Mouse (Mus musculus) stomach, postnatal 0 days (tissue): Measurements from ENCODE around the gene Chchd6.

Experiments used
- CTCF ChIP-seq: IDR thresholded peaks from 2 replicates; pipeline ENCODE4 v1.5.1; 2016; ENCODE audit warnings: antibody characterized with exemption, low read depth, mild to moderate bottlenecking, moderate library complexity
- EP300 ChIP-seq: optimal IDR thresholded peaks from 2 replicates; pipeline ENCODE3; 2016; ENCODE audit warnings: antibody characterized with exemption

DNA sequence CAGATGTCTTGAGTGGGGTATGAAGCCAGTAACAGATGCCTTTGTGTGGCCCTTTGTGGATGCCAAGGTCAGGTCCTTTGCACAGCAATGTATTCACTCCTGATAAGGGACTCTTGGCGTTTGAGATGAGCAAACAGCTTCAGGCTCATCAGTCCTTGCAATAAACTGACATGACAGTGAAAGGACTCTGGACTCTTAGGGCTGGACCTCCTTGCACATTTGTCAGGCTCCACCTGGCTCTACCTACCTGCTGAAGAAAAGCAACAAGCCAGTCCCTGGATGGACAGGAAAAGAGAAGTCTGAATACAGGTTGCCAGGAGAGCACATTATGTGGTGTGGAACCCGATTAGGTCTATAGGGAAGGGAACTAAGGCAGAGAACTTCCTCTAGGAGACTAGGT is 174.7 kb downstream of the Chchd6 start:
- TF ChIP-seq CTCF = no peak
- no peak for TF ChIP-seq EP300
